Mouse (Mus musculus): ENCODE measurements around the gene Sema6d.
"Not testable (repeated sequence)": the region's sequence is repeated elsewhere in the genome, so short reads cannot be mapped to it uniquely, and the experiment has no call there.

Sema6d gene

DNA sequence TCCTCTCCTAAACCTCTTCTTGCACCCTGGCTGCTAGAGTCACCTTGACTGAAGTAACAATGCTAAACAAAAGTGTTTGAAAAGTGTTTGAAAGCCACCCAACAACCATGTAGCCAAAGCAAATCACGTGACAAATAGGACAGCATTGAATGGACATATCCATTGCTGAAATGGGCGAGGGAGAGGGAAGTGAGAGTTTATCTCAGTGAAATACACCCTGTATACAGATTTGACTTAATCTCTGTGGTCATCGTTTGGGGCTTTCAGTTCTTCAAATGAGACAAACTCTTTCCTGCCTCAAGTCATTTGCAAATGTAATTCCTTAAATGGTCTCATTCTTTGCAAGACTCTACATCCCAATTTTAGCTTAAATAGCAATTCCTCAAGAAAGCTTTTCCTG, 174.5 kb downstream of the Sema6d start:
- CTCF ChIA-PET, result no interaction called here
- POLR2A ChIA-PET, result interaction anchor here in 1 of 4 experiments (0.6 kb wide), 1 partner anchor 726 kb away, joined by 3 read pairs; no protein-coding TSS in a partner anchor

DNA sequence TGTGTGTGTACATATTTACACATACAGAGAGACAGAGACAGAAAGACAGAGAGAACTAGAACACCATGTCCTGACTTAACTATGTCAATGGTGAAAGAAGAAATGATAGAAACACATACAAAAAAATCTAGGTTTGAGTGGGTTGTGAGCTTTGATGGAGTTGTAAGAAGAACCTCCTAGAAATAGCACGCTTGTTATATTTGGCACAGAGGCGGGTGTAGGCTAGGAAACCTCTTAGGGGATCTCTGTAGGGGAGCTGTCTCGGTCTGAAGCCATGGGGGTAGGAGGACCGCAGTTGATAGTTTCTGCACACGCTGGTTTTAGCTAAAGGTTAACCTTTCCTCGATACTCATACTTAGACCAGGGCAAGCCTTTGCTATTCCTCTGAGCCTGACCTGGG, 181.4 kb downstream of the Sema6d start:
- ChIA-PET POLR2A (no interaction called here), CTCF (no interaction called here)

DNA sequence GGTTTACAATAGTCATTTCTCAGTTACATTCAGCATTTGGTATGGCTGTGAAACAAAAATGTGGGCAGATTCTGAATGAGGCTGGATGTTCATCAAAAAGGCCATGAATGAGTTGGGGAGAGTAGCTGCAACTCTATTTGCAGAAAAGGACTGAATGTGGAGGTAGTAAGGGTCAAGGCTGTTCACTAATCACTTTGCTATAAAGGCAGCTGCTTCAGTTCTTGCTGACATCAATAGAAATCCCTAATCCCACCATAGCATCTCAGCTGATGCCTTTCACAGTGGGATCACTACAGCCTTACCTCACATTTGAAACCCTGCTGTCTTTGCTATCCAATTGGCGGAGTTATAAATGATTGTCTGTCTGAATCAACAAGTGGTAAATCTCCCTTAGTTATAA, 187.7 kb downstream of the Sema6d start:
- ChIA-PET CTCF (no interaction called here), POLR2A (no interaction called here)

DNA sequence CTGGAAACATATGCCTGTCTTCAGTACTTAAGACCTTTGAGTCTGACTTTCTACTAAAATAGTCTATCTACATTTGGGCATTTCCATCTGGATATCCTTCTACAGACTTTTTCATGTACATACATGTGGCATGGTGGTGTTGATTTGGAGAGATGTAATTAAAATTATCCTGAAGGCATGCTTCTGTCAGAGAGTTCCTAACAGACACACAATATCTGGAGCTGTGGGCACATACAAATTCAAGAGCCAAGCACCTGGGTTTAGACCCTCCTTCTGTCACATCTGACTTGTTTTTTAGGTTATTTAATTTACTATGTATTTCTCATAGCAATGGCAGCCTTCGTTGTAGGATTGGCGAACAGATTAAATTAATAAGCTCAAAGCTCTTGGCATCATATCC, 195.3 kb downstream of the Sema6d start:
- ChIA-PET CTCF (no interaction called here), POLR2A (no interaction called here)

DNA sequence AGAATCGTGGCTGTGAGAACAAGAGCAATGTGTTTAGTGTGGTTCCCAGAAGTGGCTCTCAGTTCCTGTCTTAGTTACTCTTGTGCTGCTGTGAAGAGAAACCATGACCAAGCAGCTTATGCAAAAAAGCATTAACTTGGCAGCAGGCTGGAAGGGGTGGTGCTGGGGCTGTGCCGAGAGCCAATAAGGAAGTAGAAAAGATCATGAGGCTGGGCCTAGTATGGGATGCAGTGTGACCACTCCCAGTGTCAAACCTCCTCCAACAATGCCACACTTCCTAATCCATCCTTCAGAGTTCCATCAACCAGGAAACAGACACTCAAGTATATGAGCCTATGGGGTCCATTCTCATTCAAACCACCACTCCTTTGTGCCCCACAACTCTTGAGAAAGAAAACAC, 199.6 kb downstream of the Sema6d start:
- ChIA-PET POLR2A (no interaction called here), CTCF (no interaction called here)

DNA sequence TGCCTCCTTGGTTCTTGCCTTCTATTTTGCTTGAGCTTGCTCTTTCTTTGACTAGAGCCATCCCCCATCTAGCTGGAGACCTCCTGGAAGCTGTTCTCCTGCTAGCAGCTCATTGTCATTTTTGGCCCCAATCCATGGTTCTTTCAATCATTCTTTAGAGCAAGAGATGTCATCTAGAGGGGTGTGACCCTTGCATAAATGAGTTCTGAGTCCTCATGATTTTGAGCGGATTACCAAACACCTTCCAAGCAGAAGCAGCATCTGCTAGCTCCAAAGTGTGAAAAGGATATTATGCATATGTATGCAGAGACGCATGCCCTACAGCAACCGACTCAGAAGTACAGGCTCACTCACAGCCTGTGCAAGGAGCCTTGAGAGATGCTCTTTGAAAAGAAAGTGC, 201.4 kb downstream of the Sema6d start:
- CTCF ChIA-PET, result no interaction called here
- POLR2A ChIA-PET, result no interaction called here

DNA sequence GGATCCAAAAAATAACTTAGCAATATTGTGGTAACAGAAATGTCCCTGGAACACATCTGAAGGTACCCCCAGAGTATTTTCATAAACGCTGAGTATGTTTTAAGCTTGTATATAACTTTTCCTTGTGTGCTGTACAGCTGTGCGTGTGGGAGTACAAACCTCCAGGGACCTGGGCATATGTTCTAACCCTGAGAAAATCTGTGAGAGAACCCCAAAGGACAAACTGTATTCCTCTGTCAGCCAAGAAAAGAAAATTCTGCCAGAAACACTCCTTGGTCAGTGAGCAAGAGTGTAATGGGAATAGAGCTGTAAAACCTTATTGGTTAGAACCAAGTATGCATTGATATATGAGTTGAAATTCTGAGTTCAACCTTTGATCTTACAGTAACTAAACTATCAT, 203.8 kb downstream of the Sema6d start:
- ChIA-PET POLR2A (no interaction called here), CTCF (no interaction called here)

DNA sequence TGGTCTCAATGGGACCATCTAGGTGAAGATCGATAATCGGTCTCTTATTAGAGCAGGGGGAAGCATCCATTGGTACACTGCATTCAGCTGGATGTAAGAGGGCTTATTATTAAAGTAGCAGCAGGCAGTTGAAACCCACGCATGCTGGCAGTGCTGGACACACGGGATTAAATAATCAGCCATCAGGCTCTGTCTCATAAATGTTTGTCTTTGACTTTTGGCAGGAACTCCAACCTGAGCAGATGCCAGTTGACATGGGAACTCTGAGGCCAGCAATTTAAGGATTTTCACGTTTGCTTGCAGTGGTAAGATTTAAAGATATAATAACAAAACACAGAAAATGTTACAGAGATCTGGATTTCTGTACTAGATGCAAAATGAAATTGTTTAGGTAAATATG, 208.6 kb downstream of the Sema6d start:
- POLR2A ChIA-PET, result no interaction called here

DNA sequence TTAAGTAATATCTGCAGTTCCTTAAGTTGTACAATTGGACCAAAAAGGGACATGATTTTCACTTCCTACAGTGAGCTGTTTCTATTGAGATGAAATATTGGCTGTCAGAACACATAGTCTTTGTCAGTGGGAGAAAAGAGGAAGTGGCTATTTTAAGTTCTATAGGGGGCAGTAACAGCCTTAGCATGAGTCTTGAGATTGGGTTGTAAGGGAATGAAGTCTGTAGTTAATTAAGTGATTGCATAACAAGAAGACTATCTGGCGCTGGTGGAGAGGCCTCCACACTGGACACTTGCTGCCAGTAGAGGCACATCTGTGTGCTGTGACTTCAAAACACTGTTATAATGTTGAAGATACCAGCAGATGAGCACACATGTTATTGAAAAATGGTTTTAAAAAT, 209.1 kb downstream of the Sema6d start:
- ChIA-PET CTCF (no interaction called here), POLR2A (no interaction called here)

More for the DNA sequence above, 208.6 kb downstream of the Sema6d start:
- CTCF ChIA-PET, result no interaction called here

DNA sequence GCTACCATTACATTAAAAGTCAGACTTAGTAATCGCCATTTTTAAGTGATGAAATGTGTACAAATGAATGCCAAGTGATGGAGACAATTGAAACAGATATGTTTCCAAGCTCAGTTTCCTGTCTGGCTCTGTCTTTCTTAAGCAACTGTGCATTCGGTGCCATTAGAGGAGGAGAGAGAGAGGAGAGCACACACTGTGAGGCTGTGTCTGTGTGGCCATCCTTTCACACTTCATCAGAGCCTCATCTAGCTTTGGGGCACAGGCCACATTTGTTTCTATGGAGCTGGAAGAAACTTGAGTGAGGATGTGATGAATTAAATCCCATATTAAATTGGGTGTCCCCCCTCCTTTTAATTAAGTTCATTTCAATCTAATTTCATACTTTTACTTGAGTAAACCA, 218.8 kb downstream of the Sema6d start:
- ChIA-PET POLR2A (no interaction called here), CTCF (no interaction called here)

DNA sequence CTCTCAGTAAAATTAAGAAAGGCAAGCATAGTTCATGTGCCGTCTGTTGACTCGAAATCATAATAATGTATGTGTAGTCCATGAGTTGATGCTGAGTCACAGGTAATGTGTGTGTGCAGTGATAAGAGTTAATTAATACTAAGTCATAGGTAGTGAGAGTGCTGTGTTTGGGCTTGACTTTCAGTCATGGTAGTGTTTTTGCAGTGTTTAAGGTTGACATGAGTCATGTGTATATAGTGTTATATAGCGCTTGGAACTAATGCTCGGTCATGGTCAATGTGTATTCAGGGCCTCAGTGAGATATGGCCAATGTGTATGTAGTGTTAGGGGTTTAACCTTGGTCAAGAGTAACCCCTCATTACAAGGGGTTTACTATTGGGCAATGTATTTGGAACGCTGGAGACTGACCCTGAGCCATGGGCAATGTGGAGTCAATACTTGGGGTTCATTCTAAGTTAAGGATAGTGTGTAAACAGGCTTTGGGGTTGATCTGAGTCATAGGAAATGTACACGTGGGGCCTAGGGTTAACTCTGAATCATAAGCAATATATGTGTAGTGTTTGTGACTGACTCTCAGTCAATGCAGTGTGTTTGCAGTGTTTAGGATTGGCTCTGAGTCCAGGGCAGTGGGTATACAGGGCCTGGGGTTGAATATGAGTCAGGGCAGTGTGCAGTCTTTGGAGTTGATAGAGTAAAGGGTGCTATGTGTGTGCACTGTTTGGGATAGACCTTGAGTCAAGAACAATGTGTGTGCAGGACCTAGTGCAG, 219.8 kb downstream of the Sema6d start:
- CTCF ChIA-PET, result no interaction called here
- POLR2A ChIA-PET, result no interaction called here

DNA sequence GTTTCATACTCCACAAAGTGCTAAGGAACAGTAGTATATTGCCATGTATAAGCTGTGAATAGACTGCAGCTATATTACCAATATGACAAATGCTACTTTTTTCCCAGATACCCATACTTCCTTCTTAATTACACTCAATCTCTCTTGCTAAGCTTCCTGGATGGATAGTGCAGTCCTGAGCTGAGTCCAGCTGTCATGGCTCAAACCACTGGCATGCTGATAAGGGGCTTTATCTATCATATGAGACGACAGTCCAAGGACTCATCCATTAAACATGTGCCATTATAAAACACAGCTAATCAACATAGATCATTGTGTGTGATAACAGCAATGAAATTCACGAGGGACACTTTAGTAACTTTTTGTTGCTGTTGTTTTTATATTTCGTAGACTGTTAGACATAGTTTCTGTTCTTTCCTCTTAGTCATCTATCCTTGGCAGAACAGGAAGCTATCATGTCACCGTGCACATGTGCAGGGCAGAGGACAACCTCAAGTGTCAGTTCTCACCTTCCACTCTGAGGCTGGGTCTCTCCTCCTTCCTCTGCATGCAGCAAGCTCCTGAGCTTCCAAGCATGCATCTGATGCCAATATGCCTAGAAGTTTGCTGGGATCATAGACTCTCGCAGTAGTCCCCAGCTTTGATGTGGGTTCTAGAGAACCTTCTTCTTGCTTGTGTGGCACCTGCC, 232.9 kb downstream of the Sema6d start:
- POLR2A ChIA-PET, result no interaction called here
- CTCF ChIA-PET, result no interaction called here

DNA sequence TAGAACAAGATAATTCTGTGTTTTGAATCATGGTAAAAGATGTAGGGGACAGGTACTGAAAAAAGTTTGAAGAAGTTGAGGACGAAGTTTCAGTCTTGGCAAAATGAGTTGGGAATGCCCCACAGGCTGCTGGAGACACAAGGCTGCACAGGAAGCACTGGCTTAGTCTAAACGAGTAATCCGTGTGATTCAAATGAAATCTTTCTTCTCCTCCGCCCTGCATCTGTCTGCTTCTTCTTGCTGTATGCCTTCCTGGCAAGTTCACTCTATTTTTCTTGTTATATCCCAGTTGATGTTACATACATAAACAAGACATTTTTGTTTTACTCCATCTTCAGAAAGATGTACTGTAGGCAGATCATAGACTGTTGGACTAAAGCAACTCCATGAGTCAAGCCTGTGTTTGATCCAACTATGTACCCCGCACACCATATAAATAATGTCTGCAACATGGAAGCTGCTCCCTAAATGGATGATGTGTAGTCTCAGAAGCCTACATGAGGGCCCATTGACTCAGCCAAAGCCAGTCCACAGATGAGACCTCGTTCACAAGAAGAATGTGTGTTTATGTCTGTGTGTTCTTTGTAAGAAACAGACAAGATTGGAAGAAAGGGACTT, 234.4 kb downstream of the Sema6d start:
- POLR2A ChIA-PET, result no interaction called here
- CTCF ChIA-PET, result interaction anchor here in 1 of 4 experiments (0.7 kb wide), 1 partner anchor 557 kb away, joined by 4 read pairs; no protein-coding TSS in a partner anchor

DNA sequence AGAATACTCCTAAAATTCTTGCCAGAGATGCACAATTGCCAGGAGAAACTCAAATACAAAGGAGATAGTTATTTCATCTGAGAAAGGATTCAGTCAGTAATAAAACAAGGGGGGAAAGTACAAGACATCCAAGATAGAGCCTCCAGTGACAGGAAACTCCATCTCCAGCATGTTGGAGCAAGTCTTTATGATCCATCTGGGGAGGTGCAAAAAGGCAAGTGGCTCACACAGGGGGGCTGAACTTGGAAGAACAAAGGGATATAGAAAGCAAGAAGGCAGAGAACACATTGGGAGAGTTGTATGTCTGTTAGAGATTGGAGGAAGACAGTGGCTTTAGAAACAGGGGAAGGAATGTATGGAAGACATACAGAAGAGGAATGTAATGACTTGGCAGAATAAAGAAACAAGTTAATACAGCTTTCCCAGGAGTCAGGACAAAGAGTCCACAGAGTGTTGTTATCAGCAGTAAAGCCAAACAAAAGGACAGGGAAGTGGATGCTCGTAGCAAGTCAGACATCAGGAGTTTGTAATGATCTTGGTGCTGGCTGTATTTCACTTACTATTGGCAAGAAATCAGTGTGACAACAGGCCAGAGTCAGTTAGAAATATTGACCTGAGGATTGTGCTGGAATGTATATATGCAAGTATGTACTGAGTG, 239.8 kb downstream of the Sema6d start:
- ChIA-PET CTCF (no interaction called here), POLR2A (no interaction called here)

DNA sequence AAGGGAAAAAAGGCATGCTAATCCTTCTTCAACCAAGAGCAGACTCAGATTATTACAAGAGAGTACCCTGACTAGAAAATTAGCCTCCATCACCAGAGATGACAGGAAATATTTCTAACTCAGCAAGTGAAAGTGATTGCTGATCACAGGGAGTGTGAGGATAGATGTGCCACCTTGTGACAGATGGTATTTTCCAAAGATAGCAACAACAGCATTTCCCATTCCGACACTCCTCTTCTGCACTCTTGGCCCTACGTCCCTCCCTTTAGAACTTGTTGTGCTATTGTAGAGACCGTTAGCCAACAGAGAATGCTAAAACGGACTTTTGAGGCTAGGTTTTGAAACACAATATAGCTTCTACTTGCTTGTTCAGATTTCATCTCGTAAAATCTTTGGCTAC, 243.1 kb downstream of the Sema6d start:
- CTCF ChIA-PET, result no interaction called here

DNA sequence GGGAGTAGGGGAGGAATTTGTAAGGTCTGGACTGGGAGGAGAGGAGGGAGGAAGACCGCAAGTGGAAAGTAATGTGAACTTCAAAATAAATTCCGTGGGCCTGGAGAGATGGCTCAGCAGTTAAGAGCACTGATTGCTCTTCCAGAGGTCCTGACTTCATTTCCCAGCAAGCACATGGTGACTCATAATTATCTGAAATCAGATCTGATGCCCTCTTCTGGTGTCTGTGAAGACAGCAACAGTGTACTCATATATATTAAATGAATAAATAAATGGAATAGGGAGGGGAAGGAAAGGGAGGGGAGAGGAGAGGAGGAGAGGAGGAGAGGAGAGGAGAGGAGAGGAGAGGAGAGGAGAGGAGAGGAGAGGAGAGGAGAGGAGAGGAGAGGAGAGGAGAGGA, 244.9 kb downstream of the Sema6d start:
- CTCF ChIA-PET, POLR2A ChIA-PET: not testable (repeated sequence)

More for the DNA sequence above, 243.1 kb downstream of the Sema6d start:
- POLR2A ChIA-PET, result interaction anchor here in 1 of 4 experiments (0.8 kb wide), 1 partner anchor 260 kb away, joined by 3 read pairs; no protein-coding TSS in a partner anchor

DNA sequence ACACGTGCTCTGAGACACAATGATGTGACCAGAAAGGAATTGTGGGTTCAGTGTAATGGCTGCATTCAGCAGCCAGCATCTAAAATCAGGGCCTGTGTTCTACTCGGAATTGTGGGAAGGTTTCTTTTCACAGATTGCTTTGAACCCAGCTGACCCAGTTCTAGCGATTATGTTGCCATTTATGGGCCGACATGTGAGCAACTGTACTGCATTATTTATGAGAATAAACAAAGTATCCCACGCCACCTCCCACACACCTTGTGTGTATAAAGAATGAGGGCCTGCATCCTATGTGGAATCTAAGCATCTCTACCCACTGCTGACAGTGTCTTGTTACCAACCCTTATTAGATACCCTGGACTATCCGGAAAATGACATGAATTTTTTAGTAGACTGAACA, 248.5 kb downstream of the Sema6d start:
- ChIA-PET POLR2A (no interaction called here), CTCF (no interaction called here)

DNA sequence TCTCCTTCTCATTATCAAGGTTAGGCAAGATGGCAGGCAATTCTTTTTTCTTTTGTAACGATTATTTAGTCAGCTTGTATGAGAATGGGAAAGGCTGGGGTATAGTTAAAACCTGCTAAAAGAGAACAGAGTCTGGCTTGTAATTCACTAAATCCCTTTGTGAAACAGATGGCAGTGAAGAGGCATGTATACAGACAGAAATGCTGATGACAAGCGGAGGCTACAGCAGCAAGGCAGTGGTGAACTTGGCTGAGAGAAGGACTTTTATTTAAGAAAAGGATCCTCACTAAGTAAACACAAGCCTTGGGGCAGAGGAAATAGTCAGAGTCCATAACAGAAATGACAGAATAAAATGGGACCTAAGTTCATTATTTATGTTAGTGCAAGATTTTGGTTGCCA, 264.4 kb downstream of the Sema6d start:
- CTCF ChIA-PET, result no interaction called here
- POLR2A ChIA-PET, result no interaction called here

DNA sequence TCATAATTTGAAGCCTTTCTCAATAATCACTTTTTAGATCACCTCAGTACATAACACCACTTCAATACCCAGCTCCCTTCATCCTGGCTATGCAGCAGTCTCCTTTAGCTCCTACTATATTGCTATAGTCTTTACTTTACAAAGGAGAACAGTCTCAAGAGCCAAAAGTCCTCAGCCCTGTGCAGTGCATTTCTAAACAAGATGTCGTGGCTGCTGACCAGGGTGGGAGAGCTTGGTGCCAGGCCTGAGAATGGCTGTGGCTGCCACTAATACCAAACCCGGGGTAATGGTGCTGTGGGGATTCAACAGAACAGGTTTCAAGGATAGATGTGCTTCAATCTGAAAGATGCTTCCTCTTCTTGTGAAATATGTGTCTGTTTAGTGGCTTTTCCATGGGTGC, 264.9 kb downstream of the Sema6d start:
- CTCF ChIA-PET, result no interaction called here

DNA sequence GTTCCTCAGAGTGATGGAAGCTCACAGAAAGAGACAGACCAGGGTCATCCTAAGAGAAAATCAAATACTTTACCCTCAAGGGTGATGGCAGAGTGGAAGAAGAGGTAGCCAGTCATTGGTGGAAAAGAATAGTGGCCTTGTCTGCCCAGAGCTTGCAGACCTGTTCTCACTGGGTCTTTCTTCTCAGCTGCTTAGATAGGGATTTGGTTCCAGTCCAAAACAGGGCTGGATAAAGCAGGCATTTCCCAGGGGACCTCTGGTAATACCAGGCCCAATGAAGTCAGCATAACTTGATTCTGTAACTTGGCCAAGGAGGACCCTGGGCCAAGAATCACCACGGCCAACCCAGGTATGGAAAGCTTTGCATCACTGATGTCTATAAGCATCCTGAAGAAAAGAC, 279.5 kb downstream of the Sema6d start:
- ChIA-PET CTCF (no interaction called here), POLR2A (no interaction called here)

More for the DNA sequence above, 264.9 kb downstream of the Sema6d start:
- POLR2A ChIA-PET, result no interaction called here

DNA sequence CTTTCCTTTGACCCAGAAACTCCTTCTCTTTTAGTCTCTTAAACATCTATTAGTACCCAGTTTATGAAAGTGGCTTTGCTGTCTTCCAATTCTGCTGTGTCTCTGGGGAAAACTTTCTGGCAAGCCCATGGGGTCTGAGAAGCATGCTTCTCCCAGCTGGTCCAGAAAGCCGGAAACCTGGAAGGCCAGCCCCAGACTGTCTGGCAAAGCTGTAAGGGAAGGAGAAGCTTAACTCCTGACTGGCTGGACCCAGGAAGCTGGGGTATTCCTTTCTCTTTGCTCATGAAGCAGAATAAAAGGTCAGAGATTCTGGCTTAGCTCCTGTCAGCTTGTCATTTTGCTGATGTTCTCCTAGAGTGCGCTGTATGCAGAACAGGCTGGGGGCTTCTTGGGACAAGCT, 280.2 kb downstream of the Sema6d start:
- ChIA-PET CTCF (no interaction called here), POLR2A (no interaction called here)
